Comparison of ENCODE assay signal across 9 mouse cellular contexts in the genomic region with DNA sequence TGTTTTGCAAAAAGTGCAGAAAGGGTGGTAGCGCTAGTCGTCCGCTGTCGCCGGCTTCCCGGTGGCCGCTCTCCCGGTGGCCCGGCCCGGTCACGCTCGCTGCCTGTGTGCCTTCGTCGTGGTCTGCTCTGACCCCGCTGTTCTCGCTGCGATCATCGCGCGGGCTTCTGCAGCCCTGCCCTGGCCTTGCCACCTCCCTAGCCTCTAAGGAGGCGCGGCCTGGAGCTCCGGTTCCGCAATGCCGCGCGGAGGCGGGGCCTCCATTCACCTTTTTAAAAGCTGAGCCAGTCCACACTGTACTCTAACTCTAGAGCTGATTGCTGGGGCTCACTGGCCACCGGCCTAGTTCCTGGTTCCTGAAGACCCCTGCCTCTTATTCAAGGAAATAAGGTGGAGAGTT. TPM values are rescaled to one million over a fixed set of nuclear protein-coding genes. Genes with fewer than 3 reads are reported as not detected.
DNase-seq lines count a peak whose midpoint lies in the region; ATAC-seq and TF ChIP-seq lines count a peak whose summit lies in the region.
"Had no signal": no experiment of that assay in that cellular context is flagged by ENCODE, and none has a peak within 500 bp of the region (broad histone marks: within the 10 kb centered on the region; RNA-seq: fewer than 3 reads in every experiment).

No protein-coding gene starts in this region.

- WGBS in intestine, embryonic 15.5 days, result under 1% methylated on average over 29 of the region's 29 CpGs
- WGBS in neural tube, embryonic 13.5 days, result under 1% methylated on average over 29 of the region's 29 CpGs

- peak overlapping the region; percentile 26 for H3K4me3 ChIP-seq in cortical plate, adult 2 months (ENCODE audit: insufficient read depth, low read length)
- H3K4me3 ChIP-seq in intestine, embryonic 15.5 days (replicated peaks), result peak overlapping the region; percentile 49
- peak overlapping the region; percentile 37 for H3K4me3 ChIP-seq in neural tube, embryonic 13.5 days

- intact Hi-C loops in left cerebral cortex, postnatal 4 days (cut with DNase I), result no loop called here
- intact Hi-C loops in left cerebral cortex, postnatal 25 days (cut with DNase I), result no loop called here

- peak; percentile 98 for ATAC-seq in intestine, embryonic 15.5 days
- peak; percentile 63; the same call in 1 of the 2 replicates for ATAC-seq in neural tube, embryonic 13.5 days (ENCODE audit: low read depth)

- H3K4me2 ChIP-seq in intestine, embryonic 15.5 days (replicated peaks), result peak overlapping the region; percentile 89
- peak overlapping the region; percentile 59 for H3K4me2 ChIP-seq in neural tube, embryonic 13.5 days

- no peak for TF ChIP-seq POLR2A in cortical plate, adult 2 months (IDR thresholded peaks at IDR 0.05; ENCODE audit: extremely low read depth, insufficient read depth, low read length)

- H3K27me3 ChIP-seq in intestine, embryonic 15.5 days (replicated peaks), result no peaks in the 10 kb centered on the region
- no peaks in the 10 kb centered on the region for H3K27me3 ChIP-seq in neural tube, embryonic 13.5 days

- peak; percentile 34 for DNase-seq in left cerebral cortex, postnatal 4 days
- DNase-seq in left cerebral cortex, postnatal 25 days (ENCODE audit: low spot score in 2 of 2), result no peak
- peak; percentile 28 to 62 for DNase-seq in gastrocnemius, postnatal 4 days (ENCODE audit: low spot score in 2 of 2)
- peak; percentile 71 to 77 for DNase-seq in lung, adult 18-20 months
- peak; percentile 10 for DNase-seq in thymus, postnatal 25 days

- H3K9me3 ChIP-seq in intestine, embryonic 15.5 days, result no peaks in the 10 kb centered on the region
- no peaks in the 10 kb centered on the region for H3K9me3 ChIP-seq in neural tube, embryonic 13.5 days

- no peak for TF ChIP-seq CTCF in cortical plate, adult 2 months (IDR thresholded peaks at IDR 0.05; ENCODE audit: extremely low read depth, insufficient read depth, low read length)

- H3K9ac ChIP-seq in intestine, embryonic 15.5 days, result peak overlapping the region; percentile 69
- peak overlapping the region; percentile 70 for H3K9ac ChIP-seq in neural tube, embryonic 13.5 days

- H3K4me1 ChIP-seq in cortical plate, adult 2 months (ENCODE audit: control insufficient read depth, insufficient read depth, low read length), result no peaks in the 10 kb centered on the region
- H3K4me1 ChIP-seq in intestine, embryonic 15.5 days (replicated peaks), result 0 out of 2 replicates have a peak, but pooled peaks cover 6% of the 10 kb centered on the region
- peaks cover 12% of the 10 kb centered on the region for H3K4me1 ChIP-seq in neural tube, embryonic 13.5 days (replicated peaks)

- no peaks in the 10 kb centered on the region for H3K36me3 ChIP-seq in intestine, embryonic 15.5 days
- H3K36me3 ChIP-seq in neural tube, embryonic 13.5 days, result peaks cover 10% of the 10 kb centered on the region; the same call in 1 of the 2 replicates

- peak overlapping the region; percentile 61; the same call in 1 of the 2 replicates for H3K27ac ChIP-seq in cortical plate, adult 2 months (ENCODE audit: insufficient read depth, low read length)
- peak overlapping the region; percentile 51; the same call in 1 of the 2 replicates for H3K27ac ChIP-seq in intestine, embryonic 15.5 days
- H3K27ac ChIP-seq in neural tube, embryonic 13.5 days (replicated peaks), result peak overlapping the region; percentile 6; the same call in 1 of the 2 replicates

RNA-seq across cellular contexts. Expression of gene Hsf5, which starts 22.2 kb away (rescaled TPM):
- under 1 TPM; 0.54 to 0.82 TPM for total RNA-seq in left cerebral cortex, postnatal 4 days (2021)
- total RNA-seq in left cerebral cortex, postnatal 25 days (2021), result under 1 TPM; 0.27 to 0.71 TPM
- polyA plus RNA-seq in cortical plate, adult 2 months (2012; rRNA removed), result 0.40 and 0.42 TPM in 2 replicates
- under 1 TPM; 0.10 to 0.17 TPM for total RNA-seq in gastrocnemius, postnatal 4 days (2021)
- polyA plus RNA-seq in intestine, embryonic 15.5 days (2015; fragmentation: Nextera tagmentation; extraction: Ambion mirVana), result 0.15 and 0.29 TPM in 2 replicates
- polyA plus RNA-seq in neural tube, embryonic 13.5 days (2015; fragmentation: Nextera tagmentation; extraction: Ambion mirVana), result 0.59 and 0.63 TPM in 2 replicates

RNA-seq across cellular contexts. Expression of gene Rnf43, which starts 23.3 kb away (rescaled TPM):
- total RNA-seq in left cerebral cortex, postnatal 4 days (2021), result 1 to 10 TPM; 2.4 to 2.5 TPM
- 1 to 10 TPM; 1.9 to 2.7 TPM for total RNA-seq in left cerebral cortex, postnatal 25 days (2021)
- polyA plus RNA-seq in cortical plate, adult 2 months (2012; rRNA removed), result 1.9 and 2.1 TPM in 2 replicates
- under 1 TPM; 0.17 to 0.29 TPM for total RNA-seq in gastrocnemius, postnatal 4 days (2021)
- polyA plus RNA-seq in intestine, embryonic 15.5 days (2015; fragmentation: Nextera tagmentation; extraction: Ambion mirVana), result 14.1 and 14.7 TPM in 2 replicates
- polyA plus RNA-seq in neural tube, embryonic 13.5 days (2015; fragmentation: Nextera tagmentation; extraction: Ambion mirVana), result 0.59 and 0.68 TPM in 2 replicates
- polyA plus RNA-seq: C2C12 had no signal

RNA-seq across cellular contexts. Expression of gene Mtmr4, which starts 47.2 kb away (rescaled TPM):
- total RNA-seq in left cerebral cortex, postnatal 4 days (2021), result 100 to 1,000 TPM in 1 of 2 experiments, 10 to 100 TPM in 1; 95.6 to 101 TPM
- 10 to 100 TPM; 90.6 to 95.2 TPM for total RNA-seq in left cerebral cortex, postnatal 25 days (2021)
- 46.0 and 47.0 TPM in 2 replicates for polyA plus RNA-seq in cortical plate, adult 2 months (2012; rRNA removed)
- total RNA-seq in gastrocnemius, postnatal 4 days (2021), result 10 to 100 TPM; 21.5 to 22.4 TPM
- 26.9 and 27.6 TPM in 2 replicates for polyA plus RNA-seq in intestine, embryonic 15.5 days (2015; fragmentation: Nextera tagmentation; extraction: Ambion mirVana)
- 54.4 and 58.2 TPM in 2 replicates for polyA plus RNA-seq in neural tube, embryonic 13.5 days (2015; fragmentation: Nextera tagmentation; extraction: Ambion mirVana)

Comparison
In these comparisons a context has a peak if more than half of its experiments do, and no peak if none do; other contexts are left out.
1. DNase-seq: peak in left cerebral cortex, postnatal 4 days (single experiment), gastrocnemius, postnatal 4 days (2 of 2), lung, adult 18-20 months (2 of 2) and thymus, postnatal 25 days (single experiment); none in left cerebral cortex, postnatal 25 days (0 of 2).
2. H3K27ac ChIP-seq: peak in every context shown above with its lines; median percentile 61 in cortical plate, adult 2 months; 51 in intestine, embryonic 15.5 days; 6 in neural tube, embryonic 13.5 days.
3. Peak in every context shown above with its lines, with median percentiles within 50 percentile points of each other: H3K4me3 ChIP-seq.